In the genomic region with DNA sequence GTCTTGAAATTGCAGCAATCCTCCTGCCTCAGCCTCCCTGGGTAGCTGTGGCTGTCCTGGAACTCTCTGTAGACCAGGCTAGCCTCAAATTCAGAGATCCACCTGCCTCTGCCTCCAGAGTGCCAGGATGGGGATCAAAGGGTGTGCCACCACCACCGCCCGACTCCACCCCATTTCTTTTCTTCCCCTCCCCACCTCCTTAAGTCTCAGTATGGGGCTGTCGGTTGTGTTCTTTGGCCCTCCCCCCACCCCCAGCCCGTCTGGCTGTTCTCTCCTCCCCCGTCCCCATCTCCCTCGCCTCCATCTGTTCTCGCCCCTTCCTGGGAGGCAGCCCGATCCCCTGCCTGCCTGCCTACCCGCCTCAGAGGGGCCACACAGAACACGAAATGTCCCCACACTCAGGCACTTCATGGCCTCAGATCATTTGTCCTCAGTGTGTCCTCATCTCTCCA, we compare ENCODE assay signal across 21 mouse cellular contexts. TPM values are rescaled to one million over a fixed set of nuclear protein-coding genes. Genes with fewer than 3 reads are reported as not detected.
DNase-seq lines count a peak whose midpoint lies in the region; TF ChIP-seq lines count a peak whose summit lies in the region.
"Had no signal": no experiment of that assay in that cellular context is flagged by ENCODE, and none has a peak within 500 bp of the region (broad histone marks: within the 10 kb centered on the region; RNA-seq: fewer than 3 reads in every experiment).

No protein-coding gene starts in this region.

- H3K4me1 ChIP-seq in cortical plate, adult 2 months (ENCODE audit: control insufficient read depth, insufficient read depth, low read length) = peaks cover 4% of the 10 kb centered on the region; the same call in 1 of the 2 replicates

- peak overlapping the region; percentile 85 for H3K4me3 ChIP-seq in cortical plate, adult 2 months (ENCODE audit: insufficient read depth, low read length)
- no peak overlapping the region for H3K4me3 ChIP-seq in gastrocnemius, adult 2 months
- H3K4me3 ChIP-seq: embryonic facial prominence, embryonic 13.5 days had no signal

- intact Hi-C loops in gastrocnemius, adult 2 months (cut with DNase I) = no loop called here

- DNase-seq in layer of hippocampus, adult 11-12 months (ENCODE audit: low spot score) = peak; percentile 59
- DNase-seq in layer of hippocampus, adult 9-10 months (ENCODE audit: low spot score) = no peak
- DNase-seq in cerebellum, adult 18-20 months = peak; percentile 71 to 72
- peak; percentile 75 for DNase-seq in layer of hippocampus, adult 9-11 months
- DNase-seq in spleen, adult 12 weeks (ENCODE audit: low spot score) = no peak
- DNase-seq in gastrocnemius, adult 2 months = no peak
- DNase-seq: adrenal gland, postnatal 25 days; lung, adult 18-20 months; thymus, postnatal 4 days had no signal

- TF ChIP-seq POLR2A in cortical plate, adult 2 months (IDR thresholded peaks at IDR 0.05; ENCODE audit: extremely low read depth, insufficient read depth, low read length) = peak; percentile 45; the same call in 1 of the 2 replicates

- TF ChIP-seq CTCF in cortical plate, adult 2 months (IDR thresholded peaks at IDR 0.05; ENCODE audit: extremely low read depth, insufficient read depth, low read length) = no peak
- no peak for TF ChIP-seq CTCF in gastrocnemius, adult 2 months (IDR thresholded peaks at IDR 0.05)

- peak overlapping the region; percentile 93 for H3K27ac ChIP-seq in cortical plate, adult 2 months (ENCODE audit: insufficient read depth, low read length)
- no peak overlapping the region for H3K27ac ChIP-seq in gastrocnemius, adult 2 months
- H3K27ac ChIP-seq: embryonic facial prominence, embryonic 13.5 days had no signal

RNA-seq across cellular contexts. Expression of a gene that starts 3.2 kb away (rescaled TPM):
- polyA plus RNA-seq in cortical plate, adult 2 months (2012; rRNA removed) = 1,033 and 1,121 TPM in 2 replicates
- under 1 TPM; 0.31 to 0.36 TPM for total RNA-seq in gastrocnemius, adult 2 months (2021)

RNA-seq across cellular contexts. Expression of a gene that starts 12.4 kb away (rescaled TPM):
- 0.38 and 0.62 TPM in 2 replicates for polyA plus RNA-seq in cortical plate, adult 2 months (2012; rRNA removed)
- total RNA-seq in gastrocnemius, adult 2 months (2021) = not detected
- total RNA-seq: adrenal gland, postnatal 25 days had no signal
- polyA plus RNA-seq: C2C12; G1E; gonadal fat pad, adult 2 months; heart, embryonic 16.5 days; kidney, embryonic 16.5 days; midbrain, embryonic 16.5 days; neural tube, embryonic 11.5 days; spleen, adult 2 months had no signal

RNA-seq across cellular contexts. Expression of a gene that starts 12.6 kb away (rescaled TPM):
- 8.1 and 10.3 TPM in 2 replicates for polyA plus RNA-seq in cortical plate, adult 2 months (2012; rRNA removed)
- 10 to 100 TPM; 11.6 to 15.1 TPM for total RNA-seq in gastrocnemius, adult 2 months (2021)

RNA-seq across cellular contexts. Expression of a gene that starts 12.9 kb away (rescaled TPM):
- 59.4 and 60.2 TPM in 2 replicates for polyA plus RNA-seq in cortical plate, adult 2 months (2012; rRNA removed)
- 10 to 100 TPM; 34.7 to 39.7 TPM for total RNA-seq in gastrocnemius, adult 2 months (2021)

RNA-seq across cellular contexts. Expression of a gene that starts 13.8 kb away (rescaled TPM):
- not detected in 2 replicates for polyA plus RNA-seq in cortical plate, adult 2 months (2012; rRNA removed)
- total RNA-seq in gastrocnemius, adult 2 months (2021) = not detected
- total RNA-seq: adrenal gland, postnatal 25 days; G1E; layer of hippocampus, postnatal 10 days had no signal
- polyA plus RNA-seq: C2C12; embryonic facial prominence, embryonic 13.5 days; G1E; gonadal fat pad, adult 2 months; kidney, embryonic 16.5 days; limb, embryonic 14.5 days; neural tube, embryonic 11.5 days; spleen, adult 2 months had no signal

Comparison
In these comparisons a context has a peak if more than half of its experiments do, and no peak if none do; other contexts are left out.
1. DNase-seq: peak in layer of hippocampus, adult 11-12 months (single experiment), cerebellum, adult 18-20 months (2 of 2) and layer of hippocampus, adult 9-11 months (single experiment); none in layer of hippocampus, adult 9-10 months (single experiment), spleen, adult 12 weeks (single experiment) and gastrocnemius, adult 2 months (single experiment).